Mouse (Mus musculus) lung, embryonic 16.5 days (tissue): ENCODE measurements around the gene Fitm2. TPM values are rescaled to one million over a fixed set of nuclear protein-coding genes. Genes with fewer than 3 reads are reported as not detected.
A peak's percentile ranks its signal among the peaks of the same experiment; 100 is the strongest.
"Not testable (repeated sequence)": the region's sequence is repeated elsewhere in the genome, so short reads cannot be mapped to it uniquely, and the experiment has no call there.

Experiments used
- ATAC-seq: fragments of 200-750 bp; cut with Nextera tagmentation; 2 replicates; pipeline ENCODE4 v1.8.0; 2017; ENCODE audit warnings: low read depth, mild to moderate bottlenecking, moderate library complexity
- H3K27ac ChIP-seq: fragments of 300-500 bp; sonication (generic); 2 replicates; pipeline ENCODE4 v1.5.1; 2014; ENCODE audit warnings: mild to moderate bottlenecking, control low read depth, low read length
- H3K27me3 ChIP-seq: fragments of 300-500 bp; sonication (generic); 2 replicates; pipeline ENCODE4 v1.6.1; 2014; ENCODE audit warnings: low read depth, low read length, mixed read lengths; ENCODE audit not compliant: control insufficient read depth, insufficient read depth
- H3K36me3 ChIP-seq: fragments of 300-500 bp; sonication (generic); 2 replicates; pipeline ENCODE4 v1.6.1; 2014; ENCODE audit warnings: low read length; ENCODE audit not compliant: control insufficient read depth, insufficient read depth
- H3K4me1 ChIP-seq: fragments of 300-500 bp; sonication (generic); replicated peaks from 2 replicates; pipeline ENCODE4 v1.6.1; 2014; ENCODE audit warnings: low read length, mixed read lengths; ENCODE audit not compliant: control insufficient read depth, insufficient read depth
- H3K4me2 ChIP-seq: fragments of 300-500 bp; sonication (generic); 2 replicates; pipeline ENCODE4 v1.6.1; 2014; ENCODE audit warnings: low read depth, low read length, control low read depth
- H3K4me3 ChIP-seq: fragments of 300-500 bp; sonication (generic); 2 replicates; pipeline ENCODE4 v1.5.1; 2014; ENCODE audit warnings: mild to moderate bottlenecking, low read length, control low read depth
- H3K9ac ChIP-seq: fragments of 300-500 bp; sonication (generic); 2 replicates; pipeline ENCODE4 v1.6.1; 2014; ENCODE audit warnings: low read length, control low read depth
- H3K9me3 ChIP-seq: fragments of 300-500 bp; sonication (generic); 2 replicates; pipeline ENCODE4 v1.6.1; 2016; ENCODE audit warnings: low read length; ENCODE audit not compliant: control insufficient read depth
- WGBS: fragments of 180-500 bp; shearing (Covaris S2); extraction: QIAGEN DNeasy Blood & Tissue Kit; methylation state at CpG from one replicate; pipeline ENCODE4 v1.1.7; 2014; 5-methylcytosine and 5-hydroxymethylcytosine counted together
- polyA plus RNA-seq: library from polyadenylated mRNA; unstranded; fragments of >200 nt; fragmentation: Nextera tagmentation; extraction: Ambion mirVana; gene quantifications from 2 replicates; pipeline ENCODE4 v1.2.1, GENCODE M21; 2015

The Fitm2 gene
- polyA plus RNA-seq, 1 experiment from 2014 or later, result 9.5 TPM

DNA sequence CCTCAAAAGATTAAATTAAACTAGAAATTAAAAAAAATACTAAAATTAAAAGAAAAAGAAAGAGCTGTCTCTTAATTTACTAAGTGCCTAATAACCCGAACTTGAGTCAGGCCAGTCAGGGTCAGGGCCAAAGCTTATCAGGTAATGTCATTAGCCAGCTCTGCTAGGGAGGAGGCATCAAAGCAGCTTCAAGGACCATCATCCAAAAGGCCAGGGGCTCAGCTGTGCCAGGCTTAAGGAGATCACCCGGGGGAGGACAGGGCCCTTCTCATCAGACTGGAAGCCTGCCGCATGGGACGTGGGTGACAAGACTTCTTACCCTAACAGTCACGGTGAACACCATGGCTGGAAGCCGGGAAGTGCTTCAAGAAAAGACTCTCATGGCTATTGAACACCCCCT lies 4.8 kb downstream of the Fitm2 start:
- no peak overlapping the region for H3K9ac ChIP-seq
- H3K4me2 ChIP-seq, result no peak overlapping the region
- no peaks in the 10 kb centered on the region for H3K27me3 ChIP-seq
- no peak overlapping the region for H3K4me3 ChIP-seq
- H3K27ac ChIP-seq, result no peak overlapping the region
- peaks cover 9% of the 10 kb centered on the region for H3K36me3 ChIP-seq
- no peak for ATAC-seq
- peaks cover 8% of the 10 kb centered on the region; the same call in 1 of the 2 replicates for H3K4me1 ChIP-seq
- no peaks in the 10 kb centered on the region for H3K9me3 ChIP-seq
- 86% methylated on average over 6 of the region's 6 CpGs for WGBS

GRCm38 (mm10) chr2:163466771-163467170 lies 5.7 kb downstream of the Fitm2 start:
- Histone ChIP-seq H3K27me3 (no peaks in the 10 kb centered on the region), H3K9ac (no peak overlapping the region), H3K4me2 (no peak overlapping the region), H3K27ac (no peak overlapping the region), H3K4me1 (peaks cover 7% of the 10 kb centered on the region; the same call in 1 of the 2 replicates), H3K4me3 (no peak overlapping the region), H3K36me3 (peaks cover 9% of the 10 kb centered on the region), H3K9me3 (no peaks in the 10 kb centered on the region)
- WGBS, result 38% methylated on average over 8 of the region's 8 CpGs
- ATAC-seq, result peak; percentile 87

DNA sequence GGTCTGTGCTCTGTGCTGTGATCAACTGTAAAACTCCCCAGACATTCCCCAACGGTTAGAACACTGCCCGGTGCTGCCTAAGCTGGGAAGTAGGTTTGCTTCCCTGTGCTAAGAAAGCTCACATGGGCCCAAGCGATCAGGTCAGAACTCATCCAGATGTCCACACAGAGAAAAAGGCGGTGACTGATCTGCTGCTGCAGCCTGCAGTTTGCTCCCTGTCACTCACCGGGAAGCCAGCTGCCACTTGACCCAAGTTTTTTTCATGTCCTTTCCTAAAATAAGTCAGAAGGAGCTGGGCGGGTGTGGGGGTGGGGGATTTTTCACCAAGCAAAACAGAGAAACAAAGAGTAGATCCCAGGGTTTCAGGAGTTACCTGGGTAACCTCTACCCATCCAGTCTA lies 7.9 kb downstream of the Fitm2 start:
- Histone ChIP-seq H3K4me3 (no peak overlapping the region), H3K27me3 (no peaks in the 10 kb centered on the region), H3K9me3 (no peaks in the 10 kb centered on the region), H3K36me3 (peaks cover 9% of the 10 kb centered on the region), H3K27ac (no peak overlapping the region), H3K4me2 (no peak overlapping the region), H3K9ac (no peak overlapping the region), H3K4me1 (no peaks in the 10 kb centered on the region)
- no peak for ATAC-seq
- WGBS, result 47% methylated on average over 6 of the region's 6 CpGs

GRCm38 (mm10) chr2:163463998-163464397 lies 8.4 kb downstream of the Fitm2 start:
- Histone ChIP-seq H3K9ac (no peak overlapping the region), H3K4me1 (no peaks in the 10 kb centered on the region)

GRCm38 (mm10) chr2:163463251-163463769 lies 9.1 kb downstream of the Fitm2 start:
- H3K9me3 ChIP-seq, result no peaks in the 10 kb centered on the region
- H3K4me3 ChIP-seq, result no peak overlapping the region
- H3K27ac ChIP-seq, result no peak overlapping the region
- ATAC-seq, result no peak
- 42% methylated on average over 10 of the region's 10 CpGs for WGBS
- no peak overlapping the region for H3K4me2 ChIP-seq
- no peaks in the 10 kb centered on the region for H3K4me1 ChIP-seq
- no peak overlapping the region for H3K9ac ChIP-seq
- no peaks in the 10 kb centered on the region for H3K36me3 ChIP-seq
- H3K27me3 ChIP-seq, result peaks cover 4% of the 10 kb centered on the region; the same call in 1 of the 2 replicates

More at GRCm38 (mm10) chr2:163463998-163464397, 8.4 kb downstream of the Fitm2 start:
- peaks cover 1% of the 10 kb centered on the region; the same call in 1 of the 2 replicates for H3K27me3 ChIP-seq
- no peaks in the 10 kb centered on the region for H3K9me3 ChIP-seq
- no peak overlapping the region for H3K4me2 ChIP-seq
- H3K4me3 ChIP-seq, result no peak overlapping the region
- no peak for ATAC-seq
- H3K36me3 ChIP-seq, result peaks cover 4% of the 10 kb centered on the region
- no peak overlapping the region for H3K27ac ChIP-seq
- WGBS, result 57% methylated on average over 4 of the region's 4 CpGs

DNA sequence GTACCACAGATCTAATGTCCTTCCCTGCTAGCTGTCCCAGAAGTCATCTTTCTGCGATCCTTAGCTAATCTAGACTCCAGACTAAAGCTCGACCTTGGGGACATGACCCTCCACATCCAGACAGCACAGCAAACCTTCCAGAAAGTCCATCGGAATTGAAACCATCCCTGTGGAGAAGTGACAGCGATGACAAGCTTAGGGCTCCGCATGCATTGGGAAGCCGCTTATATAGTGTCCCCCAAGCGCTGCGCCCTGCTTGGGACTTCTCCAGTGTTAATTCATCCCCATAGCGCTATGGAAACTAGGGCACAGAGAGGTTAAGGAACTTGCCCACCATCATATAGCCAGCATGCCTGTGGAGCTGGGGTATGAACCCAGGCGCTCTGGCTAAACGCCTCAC lies 9.6 kb downstream of the Fitm2 start:
- Histone ChIP-seq H3K27ac (no peak overlapping the region), H3K27me3 (peaks cover 4% of the 10 kb centered on the region; the same call in 1 of the 2 replicates), H3K9ac (no peak overlapping the region), H3K36me3 (no peaks in the 10 kb centered on the region), H3K4me2 (no peak overlapping the region), H3K9me3 (no peaks in the 10 kb centered on the region), H3K4me3 (no peak overlapping the region), H3K4me1 (no peaks in the 10 kb centered on the region)
- ATAC-seq, result no peak
- 64% methylated on average over 11 of the region's 11 CpGs for WGBS

DNA sequence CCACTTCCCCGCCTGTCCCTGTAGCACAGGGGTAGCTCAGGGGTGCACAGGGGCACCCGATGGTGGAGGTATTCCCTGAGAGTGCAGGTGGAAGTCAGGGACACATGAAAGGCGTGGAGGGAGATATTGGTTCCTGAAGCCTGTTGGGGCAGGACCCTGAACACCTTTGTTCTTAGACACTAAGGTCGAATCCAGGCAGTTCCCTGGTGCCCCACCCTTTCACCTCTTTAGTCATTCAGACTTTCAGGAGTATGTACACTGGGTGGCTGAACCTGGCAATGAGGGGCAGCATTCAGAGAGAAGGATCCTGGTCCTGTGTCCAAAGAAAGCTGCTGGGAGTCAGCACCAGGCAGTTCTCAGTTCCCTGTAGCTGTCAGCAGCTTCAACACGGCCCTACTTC lies 10.0 kb downstream of the Fitm2 start:
- no peaks in the 10 kb centered on the region for H3K9me3 ChIP-seq
- no peaks in the 10 kb centered on the region for H3K4me1 ChIP-seq
- no peak overlapping the region for H3K4me2 ChIP-seq
- no peak overlapping the region for H3K9ac ChIP-seq
- 69% methylated on average over 5 of the region's 5 CpGs for WGBS
- no peaks in the 10 kb centered on the region for H3K36me3 ChIP-seq
- ATAC-seq, result no peak
- H3K4me3 ChIP-seq, result no peak overlapping the region
- H3K27me3 ChIP-seq, result peaks cover 4% of the 10 kb centered on the region; the same call in 1 of the 2 replicates
- H3K27ac ChIP-seq, result no peak overlapping the region

GRCm38 (mm10) chr2:163461307-163461706 lies 11.1 kb downstream of the Fitm2 start:
- H3K4me1 ChIP-seq, H3K4me2 ChIP-seq, H3K4me3 ChIP-seq, H3K27ac ChIP-seq, H3K9ac ChIP-seq, H3K27me3 ChIP-seq, H3K36me3 ChIP-seq, H3K9me3 ChIP-seq, ATAC-seq: not testable (repeated sequence)
- WGBS, result 91% methylated on average over 9 of the region's 9 CpGs

DNA sequence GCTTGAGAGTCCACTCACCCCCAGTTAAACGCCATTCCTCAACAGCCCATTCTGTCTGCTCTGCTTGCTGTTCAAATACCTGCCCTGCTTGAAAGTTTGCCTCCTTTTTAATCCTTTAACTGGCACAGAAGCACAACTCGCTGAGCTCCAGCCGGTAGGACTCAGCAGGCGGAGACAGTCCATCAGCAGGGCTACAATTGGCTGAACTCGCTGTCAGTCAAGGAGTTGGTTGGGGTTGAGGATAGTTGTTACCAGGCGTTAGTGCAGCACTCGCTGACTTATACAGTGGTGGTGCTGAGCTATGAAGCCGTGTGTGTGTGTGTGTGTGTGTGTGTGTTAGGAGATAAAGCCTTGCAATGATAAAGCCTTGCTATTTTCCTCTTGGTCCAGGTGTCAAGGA lies 11.8 kb downstream of the Fitm2 start:
- Histone ChIP-seq H3K9me3 (no peaks in the 10 kb centered on the region), H3K4me1 (no peaks in the 10 kb centered on the region), H3K4me3 (no peak overlapping the region), H3K36me3 (no peaks in the 10 kb centered on the region), H3K27ac (no peak overlapping the region), H3K27me3 (peaks cover 4% of the 10 kb centered on the region; the same call in 1 of the 2 replicates), H3K9ac (no peak overlapping the region), H3K4me2 (no peak overlapping the region)
- WGBS, result 84% methylated on average over 8 of the region's 8 CpGs
- no peak for ATAC-seq

- ATAC-seq, result no peak
- H3K27ac ChIP-seq, result no peak overlapping the region
- H3K4me2 ChIP-seq, result no peak overlapping the region
- H3K9me3 ChIP-seq, result no peaks in the 10 kb centered on the region
- 37% methylated on average over 10 of the region's 10 CpGs for WGBS
- H3K27me3 ChIP-seq, result peaks cover 4% of the 10 kb centered on the region; the same call in 1 of the 2 replicates
- no peak overlapping the region for H3K9ac ChIP-seq
- H3K4me1 ChIP-seq, result no peaks in the 10 kb centered on the region
- no peaks in the 10 kb centered on the region for H3K36me3 ChIP-seq
- no peak overlapping the region for H3K4me3 ChIP-seq
These were observed 13.0 kb downstream of the Fitm2 start for GRCm38 (mm10) chr2:163459380-163459779.
